Mouse (Mus musculus): Measurements from ENCODE around the gene Usp8. TPM values are rescaled to one million over a fixed set of nuclear protein-coding genes. Genes with fewer than 3 reads are reported as not detected.

Usp8 gene
- total RNA-seq, 2 experiments from 2014 or later, result 30.7 to 35.8 TPM

DNA sequence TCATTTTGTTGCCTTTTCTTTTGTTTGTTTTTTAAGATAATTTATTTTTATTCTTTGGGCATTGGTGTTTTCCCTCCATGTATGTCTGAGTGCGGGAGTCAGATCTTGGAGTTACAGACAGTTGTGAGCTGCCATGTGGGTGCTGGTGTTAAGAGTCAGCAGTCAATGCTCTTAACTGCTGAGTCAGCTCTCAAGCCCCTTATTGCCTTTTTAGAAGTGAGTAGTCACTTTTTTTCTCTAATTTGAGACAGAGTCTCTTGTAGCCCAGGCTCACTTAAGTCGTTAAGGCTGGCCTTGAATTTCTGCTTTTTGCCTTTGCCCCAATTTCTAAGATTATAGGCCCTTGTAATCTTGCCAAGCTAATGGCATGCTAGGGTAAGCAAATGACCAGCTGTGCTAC lies 23.4 kb downstream of the Usp8 start:
- no peak for DNase-seq (ENCODE audit: extremely low spot score in 1 of 2, low spot score in 2 of 2)
- intact Hi-C loops (cut with DNase I), result loop anchor here (10.0 kb wide), 1 partner anchor 284 kb away; no protein-coding TSS in a partner anchor

DNA sequence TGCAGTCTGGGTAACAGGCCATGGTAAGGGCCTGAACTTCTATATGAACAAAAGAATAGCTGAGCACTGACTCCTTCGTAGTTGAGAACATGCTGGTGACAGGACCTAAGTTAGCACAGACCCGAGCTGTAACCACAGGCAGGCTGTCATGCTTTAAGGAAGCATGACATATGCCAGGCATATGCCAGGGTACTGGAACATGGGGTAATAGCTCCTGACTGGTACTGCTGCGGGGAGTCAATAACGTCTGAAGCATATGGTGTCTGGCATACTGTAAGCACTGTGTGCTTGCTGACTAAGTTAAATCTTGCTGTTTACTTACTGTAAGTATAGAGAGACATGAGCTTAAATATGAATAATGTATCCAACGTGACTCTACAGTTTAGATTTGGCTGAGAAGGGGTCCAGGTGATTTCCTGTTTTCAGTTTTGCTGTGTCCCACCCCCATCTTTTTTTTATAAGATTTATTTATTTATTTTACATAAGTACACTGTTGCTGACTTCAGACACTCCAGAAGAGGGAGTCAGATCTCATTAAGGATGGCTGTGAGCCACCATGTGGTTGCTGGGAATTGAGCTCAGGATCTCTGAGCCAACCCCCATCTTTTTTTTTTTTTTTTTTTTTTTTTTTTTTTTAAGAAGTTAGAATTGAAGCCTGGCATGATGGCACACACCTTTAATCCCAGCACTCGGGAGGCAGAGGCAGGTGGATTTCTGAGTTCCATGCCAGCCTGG lies 28.4 kb downstream of the Usp8 start:
- no peak for DNase-seq (ENCODE audit: extremely low spot score in 1 of 2, low spot score in 2 of 2)
- intact Hi-C loops (cut with DNase I), result loop anchor here (10.0 kb wide), 1 partner anchor 279 kb away; no protein-coding TSS in a partner anchor

DNA sequence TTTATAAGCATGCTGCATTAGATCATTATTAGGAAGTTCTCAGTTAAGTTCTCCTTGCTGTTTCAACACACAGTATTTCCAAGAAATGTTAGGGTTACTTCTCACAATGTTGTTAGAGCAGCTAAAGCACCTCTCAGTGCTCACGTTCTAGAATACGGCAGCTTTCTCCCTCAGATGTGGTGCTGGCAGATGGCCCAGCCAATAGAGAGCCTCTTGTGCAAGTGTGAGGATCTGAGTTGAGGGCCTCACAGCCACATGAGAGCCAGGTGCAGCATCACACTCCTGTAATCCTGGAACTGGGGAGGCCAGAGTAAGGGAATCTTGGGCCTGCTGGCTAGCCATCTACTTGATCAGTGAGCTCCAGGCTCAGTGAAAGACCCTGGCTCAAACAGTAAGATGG lies 33.2 kb downstream of the Usp8 start:
- DNase-seq (ENCODE audit: extremely low spot score in 1 of 2, low spot score in 2 of 2), result no peak
- intact Hi-C loops (cut with DNase I), result loop anchor here (5.0 to 10.0 kb wide), 3 partner anchors 184 to 497 kb away; no protein-coding TSS in a partner anchor

DNA sequence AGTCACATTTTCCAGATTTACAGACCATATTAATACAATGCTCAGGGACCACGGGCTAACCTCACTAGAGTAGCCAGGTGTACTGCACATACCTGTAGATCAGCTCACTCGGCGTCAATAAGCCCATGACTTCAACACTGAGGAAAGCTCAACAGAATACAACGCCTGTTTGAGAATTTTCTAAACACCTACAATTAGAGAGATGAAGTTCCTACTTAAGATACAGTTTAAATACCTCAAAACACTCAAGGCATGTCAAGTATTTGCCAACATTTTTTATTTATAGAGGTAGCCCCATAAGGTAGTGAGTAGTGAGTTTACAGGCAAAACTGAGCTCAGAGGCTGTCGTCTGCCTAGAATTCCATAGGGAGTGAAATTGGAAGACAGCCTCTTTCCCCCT lies 36.3 kb downstream of the Usp8 start:
- DNase-seq (ENCODE audit: extremely low spot score in 1 of 2, low spot score in 2 of 2), result no peak
- intact Hi-C loops (cut with DNase I), result loop anchor here (5.0 to 10.0 kb wide), 3 partner anchors 181 to 494 kb away; no protein-coding TSS in a partner anchor

DNA sequence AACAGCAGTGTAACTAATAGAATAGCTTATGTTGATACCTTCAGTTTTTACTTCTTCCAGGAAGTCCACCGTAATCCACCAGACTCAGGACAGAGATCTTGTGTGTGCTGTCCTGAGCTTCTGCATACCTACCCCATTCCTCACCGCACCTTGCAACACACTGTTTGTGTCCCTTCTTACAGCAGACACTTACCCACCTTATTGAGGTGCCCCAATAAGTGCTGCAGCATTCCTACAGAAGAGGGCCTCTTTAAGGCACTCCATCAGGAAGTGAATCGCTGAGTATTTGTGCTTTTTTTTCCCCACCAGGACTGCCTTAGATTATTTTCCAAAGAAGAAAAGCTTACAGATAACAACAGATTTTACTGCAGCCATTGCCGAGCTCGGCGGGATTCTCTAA lies 48.5 kb downstream of the Usp8 start:
- intact Hi-C loops (cut with DNase I), result no loop called here

DNA sequence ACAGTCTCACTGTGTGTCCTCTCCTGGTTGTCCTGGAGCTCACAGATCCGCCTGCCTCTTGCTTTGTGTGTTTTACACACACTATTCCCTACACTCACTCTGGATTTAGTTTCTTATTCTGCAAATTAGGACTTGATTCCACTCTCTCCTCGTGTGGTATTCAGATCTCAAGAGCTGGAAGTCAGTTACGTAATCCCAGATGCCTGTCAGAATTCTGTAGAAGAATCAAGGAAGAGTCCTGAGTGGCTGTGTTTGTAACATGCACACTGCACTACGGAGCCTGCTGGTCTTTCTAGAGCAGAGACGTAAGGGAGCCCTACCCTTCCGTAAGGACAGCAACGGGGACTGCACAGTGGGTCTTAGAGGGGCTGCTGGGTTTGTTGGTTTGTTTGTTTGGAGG lies 52.2 kb downstream of the Usp8 start:
- intact Hi-C loops (cut with DNase I), result no loop called here
- DNase-seq (ENCODE audit: extremely low spot score in 1 of 2, low spot score in 2 of 2), result no peak

More for the DNA sequence above, 48.5 kb downstream of the Usp8 start:
- no peak for DNase-seq (ENCODE audit: extremely low spot score in 1 of 2, low spot score in 2 of 2)

DNA sequence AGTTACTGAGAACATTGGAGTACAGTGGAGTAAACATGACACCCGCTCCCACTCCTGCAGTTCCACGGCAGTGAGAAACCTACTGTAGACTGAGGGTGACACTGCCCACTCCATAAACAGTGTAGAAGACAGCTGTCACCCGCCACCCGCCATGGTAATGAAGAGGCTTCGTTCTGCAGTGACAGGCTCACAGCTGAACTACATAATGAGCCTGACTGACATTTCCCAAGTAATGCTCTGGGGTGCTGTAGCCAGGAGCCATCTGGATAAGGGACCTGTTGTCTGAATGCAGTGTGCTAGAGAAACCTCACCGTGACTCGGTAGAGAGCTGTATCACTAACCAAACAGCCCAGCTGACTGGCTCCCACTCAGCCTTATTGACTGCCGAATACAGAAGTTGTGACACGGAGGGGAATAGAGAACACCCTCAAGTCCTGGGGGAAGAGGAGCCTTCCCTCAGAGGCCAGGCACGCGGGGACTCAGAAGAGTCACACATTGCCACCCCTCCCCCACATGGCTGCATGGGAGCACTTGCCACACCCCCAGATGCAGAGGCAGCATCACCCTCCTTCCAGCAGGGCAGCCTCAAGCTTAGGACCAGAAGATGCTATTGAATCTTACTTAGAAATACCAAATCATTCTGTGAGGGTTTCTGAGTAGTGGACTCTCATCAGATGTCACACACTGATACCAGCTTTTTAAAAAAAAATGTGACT lies 58.9 kb downstream of the Usp8 start:
- DNase-seq (ENCODE audit: extremely low spot score in 1 of 2, low spot score in 2 of 2), result no peak
- intact Hi-C loops (cut with DNase I), result no loop called here

DNA sequence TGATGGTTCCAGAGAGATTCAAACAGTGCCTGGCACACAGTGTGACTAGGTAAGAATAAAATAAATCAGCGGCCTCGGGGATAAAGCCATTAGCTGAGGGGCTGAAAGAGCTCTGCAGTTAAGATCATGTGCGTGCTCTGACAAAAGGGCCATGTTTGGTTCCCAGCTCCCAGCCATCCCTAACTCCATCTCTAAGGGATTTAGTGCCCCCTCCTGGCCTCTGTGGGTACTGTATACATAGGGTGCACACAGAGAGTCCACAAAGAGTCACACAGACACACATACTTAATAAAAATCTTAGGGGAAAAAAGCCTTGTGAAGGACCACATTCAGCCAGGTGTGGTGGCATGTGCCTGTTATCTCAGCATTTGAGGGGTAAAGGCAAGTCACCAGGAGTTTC lies 60.5 kb downstream of the Usp8 start:
- no peak for DNase-seq (ENCODE audit: extremely low spot score in 1 of 2, low spot score in 2 of 2)
- intact Hi-C loops (cut with DNase I), result no loop called here

DNA sequence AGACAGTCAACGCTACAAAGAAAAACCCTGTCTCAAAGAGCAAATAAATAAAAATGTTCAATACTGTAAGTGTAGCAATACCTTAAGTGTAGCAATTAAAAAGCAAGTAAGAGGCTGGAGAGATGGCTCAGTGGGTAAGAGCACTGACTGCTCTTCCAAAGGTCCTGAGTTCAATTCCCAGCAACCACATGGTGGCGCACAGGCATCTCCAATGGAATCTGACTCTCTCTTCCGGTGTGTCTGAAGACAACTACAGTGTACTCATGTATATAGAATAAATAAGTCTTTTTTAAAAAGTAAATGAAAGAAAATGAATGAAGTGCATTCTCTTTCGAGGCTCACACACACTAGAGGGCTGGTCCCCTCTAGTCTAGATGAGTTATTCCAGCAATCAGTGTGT lies 61.1 kb downstream of the Usp8 start:
- DNase-seq (ENCODE audit: extremely low spot score in 1 of 2, low spot score in 2 of 2), result no peak
- intact Hi-C loops (cut with DNase I), result no loop called here

DNA sequence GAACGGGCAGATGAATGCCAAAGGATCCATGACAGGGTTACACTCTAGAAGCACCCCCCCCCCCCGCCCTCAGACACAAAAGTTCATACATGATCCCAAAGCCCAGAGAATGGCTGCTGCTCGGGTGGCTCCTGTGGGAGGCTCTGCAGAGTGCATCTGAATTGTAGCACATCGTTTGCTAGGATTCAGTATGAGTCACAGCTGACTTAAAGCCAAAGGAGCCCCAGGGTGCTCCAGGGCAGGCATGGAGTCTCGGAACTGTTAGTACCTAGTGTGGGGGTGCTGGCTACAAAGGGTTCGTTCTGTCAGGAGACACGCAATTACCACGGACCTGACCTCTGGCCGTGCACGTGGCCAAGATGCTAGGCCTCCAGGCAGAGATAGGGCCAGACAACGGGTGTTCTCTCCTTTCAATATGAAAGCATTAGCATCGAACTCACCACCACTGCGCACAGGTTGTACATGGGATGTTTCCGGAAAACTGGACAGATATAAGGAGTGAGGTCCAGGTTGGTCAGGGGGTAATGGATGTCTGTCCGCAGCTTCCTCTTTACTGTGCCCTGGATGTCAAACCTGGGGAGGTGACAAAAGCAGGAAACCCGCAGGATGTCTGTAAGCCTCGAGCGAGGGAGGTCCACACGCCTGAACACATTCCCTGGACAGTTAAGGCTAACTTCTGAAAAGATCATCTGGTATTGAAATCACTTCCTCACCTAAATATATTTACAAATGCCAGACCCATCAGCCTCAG lies 62.5 kb downstream of the Usp8 start:
- DNase-seq (ENCODE audit: extremely low spot score in 1 of 2, low spot score in 2 of 2), result no peak
- intact Hi-C loops (cut with DNase I), result no loop called here

DNA sequence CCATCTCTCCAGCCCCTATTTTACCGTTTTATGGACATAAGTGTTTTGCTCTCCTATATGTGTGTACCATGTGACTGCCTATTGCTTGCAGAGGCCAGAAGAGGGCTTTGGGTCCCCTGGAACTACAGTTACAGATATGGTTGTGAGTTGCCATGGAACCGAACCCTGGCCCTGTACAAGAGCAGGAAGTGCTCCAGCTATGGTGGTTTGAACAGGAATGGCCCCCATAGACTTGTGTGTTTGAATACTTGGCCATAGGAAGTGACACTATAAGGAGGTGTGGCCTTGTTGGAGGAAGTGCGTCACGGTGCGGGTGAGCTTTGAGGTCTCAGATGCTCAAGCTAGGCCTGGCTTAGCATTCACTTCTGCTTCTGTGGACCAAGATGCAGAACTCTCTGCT lies 65.1 kb downstream of the Usp8 start:
- no peak for DNase-seq (ENCODE audit: extremely low spot score in 1 of 2, low spot score in 2 of 2)
- intact Hi-C loops (cut with DNase I), result no loop called here

DNA sequence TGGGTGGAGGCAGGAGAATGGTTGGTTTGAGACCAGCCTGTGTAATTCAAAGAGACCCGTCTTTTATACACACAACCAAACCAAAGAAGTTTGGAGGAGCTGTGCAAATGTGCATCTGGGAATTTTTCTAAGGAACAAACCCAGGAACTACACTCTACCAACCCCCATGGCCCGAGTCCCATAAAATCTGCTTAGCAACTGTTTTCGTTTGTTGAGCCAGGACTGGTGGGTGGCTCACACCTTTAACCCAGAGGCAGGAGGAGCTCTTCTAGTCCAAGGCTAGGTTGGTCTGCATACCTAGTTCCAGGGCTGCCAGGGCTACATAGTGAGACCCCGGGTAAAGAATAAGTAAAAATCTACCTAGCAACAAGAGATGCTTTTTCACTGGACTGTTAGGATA lies 68.8 kb downstream of the Usp8 start:
- DNase-seq (ENCODE audit: extremely low spot score in 1 of 2, low spot score in 2 of 2), result no peak
- intact Hi-C loops (cut with DNase I), result no loop called here

DNA sequence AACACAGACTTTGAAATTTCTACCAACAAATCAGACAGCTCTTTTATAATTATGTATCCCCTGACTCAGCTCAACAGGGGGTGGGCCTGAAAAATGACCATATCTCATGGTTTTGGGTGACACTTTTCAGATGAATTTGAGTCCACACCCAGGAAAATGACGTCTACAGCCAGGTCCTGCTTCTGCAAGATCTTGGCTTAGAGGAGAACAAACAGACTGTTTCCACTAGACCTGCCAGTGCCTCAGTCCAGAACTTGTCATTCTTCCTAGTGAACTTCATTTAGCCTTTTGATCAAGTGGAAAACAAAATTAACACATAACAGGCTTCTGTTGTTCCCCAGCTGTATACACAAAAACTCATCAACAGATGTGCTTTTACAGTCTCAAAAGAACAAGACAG lies 69.3 kb downstream of the Usp8 start:
- intact Hi-C loops (cut with DNase I), result no loop called here
- no peak for DNase-seq (ENCODE audit: extremely low spot score in 1 of 2, low spot score in 2 of 2)

DNA sequence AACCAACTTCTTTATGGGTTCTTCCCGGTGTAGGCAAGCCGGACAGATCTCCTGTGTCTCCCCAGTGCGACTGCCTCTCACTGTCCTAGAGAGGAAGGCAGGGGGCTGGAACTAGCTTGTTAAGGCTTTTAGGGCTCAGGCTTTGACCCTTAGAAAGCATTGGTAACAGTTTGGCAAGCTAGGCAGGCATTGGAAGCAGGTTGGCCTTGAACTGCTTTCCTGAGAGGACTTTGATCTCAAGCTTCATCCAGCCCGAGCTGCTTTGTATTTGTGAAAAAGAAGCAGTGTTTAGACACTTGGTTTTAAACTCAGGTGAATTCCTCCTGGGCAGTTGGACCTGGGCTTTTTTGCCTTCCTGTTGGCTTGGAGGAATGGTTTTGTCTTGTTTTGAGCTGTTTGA lies 71.7 kb downstream of the Usp8 start:
- intact Hi-C loops (cut with DNase I), result no loop called here
- DNase-seq (ENCODE audit: extremely low spot score in 1 of 2, low spot score in 2 of 2), result no peak

DNA sequence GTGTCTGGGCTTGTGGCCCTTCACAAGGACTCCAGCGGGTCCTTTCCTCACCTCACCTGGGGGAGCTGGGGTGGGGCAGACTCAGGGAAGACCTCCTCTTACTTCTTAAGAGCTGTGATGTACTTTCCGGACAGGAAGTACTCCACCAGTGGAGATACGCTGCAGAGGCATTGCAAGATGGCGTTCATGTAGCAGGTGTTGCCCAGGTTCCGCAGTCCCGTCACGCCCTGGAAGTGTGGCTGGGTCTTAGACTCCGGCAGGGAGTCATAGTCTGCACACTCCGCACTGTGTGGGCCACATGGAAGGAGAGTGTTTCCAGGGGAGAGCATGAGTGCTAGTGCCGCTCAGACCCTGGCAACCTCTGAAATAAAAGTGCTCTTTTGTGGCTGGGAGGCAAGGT lies 73.2 kb downstream of the Usp8 start:
- DNase-seq (ENCODE audit: extremely low spot score in 1 of 2, low spot score in 2 of 2), result no peak
- intact Hi-C loops (cut with DNase I), result loop anchor here (10.0 kb wide), 1 partner anchor 185 kb away; no protein-coding TSS in a partner anchor

DNA sequence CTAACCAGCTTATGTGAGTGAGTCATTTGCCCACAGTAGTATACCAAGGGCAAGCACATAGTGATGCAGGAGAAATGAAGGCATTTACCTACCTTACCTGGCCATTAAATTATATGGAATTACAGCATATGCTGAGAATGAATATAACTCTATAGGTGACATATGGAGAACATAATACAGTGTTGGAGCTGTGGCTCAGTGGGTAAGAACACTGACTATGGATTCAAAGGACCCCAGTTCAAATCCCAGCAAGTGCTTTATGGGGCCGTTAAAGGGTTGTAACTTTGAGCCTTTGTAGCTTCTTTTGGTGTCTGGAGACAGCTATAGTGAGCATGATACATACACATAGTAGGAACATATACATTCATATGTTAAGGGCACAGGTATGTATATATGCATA lies 74.3 kb downstream of the Usp8 start:
- no peak for DNase-seq (ENCODE audit: extremely low spot score in 1 of 2, low spot score in 2 of 2)
- intact Hi-C loops (cut with DNase I), result loop anchor here (10.0 kb wide), 1 partner anchor 187 kb away; no protein-coding TSS in a partner anchor

DNA sequence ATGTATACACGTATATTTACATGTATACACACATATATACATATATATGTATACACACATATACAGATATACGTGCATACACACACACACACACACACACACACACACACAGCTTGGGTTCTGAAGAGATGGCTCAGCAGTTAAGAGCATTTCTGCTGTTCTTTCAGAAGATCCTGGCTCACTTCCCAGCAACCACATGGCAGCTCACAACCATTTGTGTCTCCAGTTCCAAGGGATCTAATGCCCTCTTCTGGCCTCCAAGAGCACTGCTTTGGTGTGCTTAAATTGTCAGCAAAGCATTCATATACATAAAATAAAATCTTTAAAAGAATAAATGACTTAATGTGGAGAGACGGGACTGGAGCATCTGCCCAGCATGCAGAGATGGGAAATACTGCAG lies 75.3 kb downstream of the Usp8 start:
- intact Hi-C loops (cut with DNase I), result loop anchor here (10.0 kb wide), 1 partner anchor 188 kb away; no protein-coding TSS in a partner anchor
- DNase-seq (ENCODE audit: extremely low spot score in 1 of 2, low spot score in 2 of 2), result peak; percentile 69 to 76

DNA sequence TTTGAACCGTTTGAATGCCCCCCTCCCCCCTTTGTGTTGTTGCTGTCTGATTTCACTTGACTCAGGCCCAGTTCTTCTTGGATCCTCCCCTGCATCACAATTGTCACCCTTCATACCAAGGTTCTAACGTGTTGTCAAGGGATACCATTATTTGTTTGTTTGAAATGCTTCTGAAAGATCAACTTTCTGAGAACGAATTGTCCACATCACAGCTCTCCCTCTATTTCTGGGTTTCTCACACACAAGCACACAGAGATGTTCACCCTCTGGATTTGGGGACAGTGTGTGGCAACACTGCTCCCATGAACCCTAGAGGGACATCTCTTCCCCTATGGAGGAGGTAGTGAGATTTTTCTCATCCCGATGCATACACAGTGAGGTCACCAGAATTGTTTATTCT lies 76.2 kb downstream of the Usp8 start, which contains the start of gene Usp50:
Gene Usp50 (minus strand): TSS at position 101 of the 400 bp plus-strand sequence.
- DNase-seq (ENCODE audit: extremely low spot score in 1 of 2, low spot score in 2 of 2), result no peak
- intact Hi-C loops (cut with DNase I), result loop anchor here (10.0 kb wide), 1 partner anchor 189 kb away; no protein-coding TSS in a partner anchor

DNA sequence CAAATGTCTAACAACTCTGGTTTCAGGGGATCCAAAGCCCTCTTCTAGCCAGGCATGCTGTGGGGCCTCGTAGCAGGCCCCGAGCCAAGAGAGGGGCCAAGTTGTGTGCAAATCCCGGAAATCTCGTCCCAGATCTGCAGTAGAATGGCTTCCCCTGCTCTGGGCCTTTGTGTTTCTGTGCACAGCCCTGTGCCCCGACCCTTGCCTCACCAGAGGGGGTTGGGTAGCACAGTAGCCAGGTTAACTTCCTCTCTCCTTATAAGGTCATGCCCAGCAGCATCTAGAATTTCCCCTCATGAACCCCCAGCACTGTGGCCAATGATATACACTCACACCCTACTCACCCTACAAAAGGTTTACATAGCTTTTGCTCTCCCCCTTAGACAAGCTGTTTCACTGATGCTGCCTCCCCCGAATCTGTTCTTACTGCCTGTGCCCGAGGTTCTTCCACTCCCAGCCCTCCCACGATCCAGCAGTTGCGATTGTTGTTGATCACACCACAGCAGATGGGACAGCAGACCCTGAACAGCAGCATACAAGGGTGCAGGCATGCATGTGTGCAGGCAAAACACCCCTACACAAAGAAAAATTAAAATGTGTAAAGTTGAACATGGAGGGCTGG lies 80.7 kb downstream of the Usp8 start:
- no peak for DNase-seq (ENCODE audit: extremely low spot score in 1 of 2, low spot score in 2 of 2)
- intact Hi-C loops (cut with DNase I), result loop anchor here (10.0 kb wide), 1 partner anchor 193 kb away; no protein-coding TSS in a partner anchor
